Mouse (Mus musculus): ENCODE measurements at regions not wholly inside any gene's neighbourhood (a gene's known extent, or its start where the extent isn't known, plus 50 kb on each side); places are given as distances from the start of the nearest gene placed in this dataset.

DNA sequence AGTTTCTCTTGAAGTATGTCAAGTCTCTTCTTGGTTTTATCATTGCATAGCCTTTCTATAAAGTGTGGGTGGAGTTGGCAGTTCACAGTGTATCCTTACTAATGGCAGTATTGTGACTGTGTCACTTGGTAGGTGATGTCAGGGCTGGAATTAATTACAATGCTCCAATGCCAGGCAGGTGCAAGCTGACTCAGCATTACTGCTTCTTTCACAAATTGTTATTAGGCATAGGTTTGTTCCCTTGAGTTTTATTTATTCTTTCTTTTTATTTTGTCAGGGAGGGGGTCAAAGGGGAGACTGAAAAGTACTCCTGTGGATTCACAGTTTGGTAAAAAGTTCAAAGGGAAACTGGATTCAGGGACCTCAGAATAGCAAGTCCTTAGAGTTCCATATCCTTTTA lies 119.6 kb upstream of the Rbms1 start:
- no peak for ATAC-seq

DNA sequence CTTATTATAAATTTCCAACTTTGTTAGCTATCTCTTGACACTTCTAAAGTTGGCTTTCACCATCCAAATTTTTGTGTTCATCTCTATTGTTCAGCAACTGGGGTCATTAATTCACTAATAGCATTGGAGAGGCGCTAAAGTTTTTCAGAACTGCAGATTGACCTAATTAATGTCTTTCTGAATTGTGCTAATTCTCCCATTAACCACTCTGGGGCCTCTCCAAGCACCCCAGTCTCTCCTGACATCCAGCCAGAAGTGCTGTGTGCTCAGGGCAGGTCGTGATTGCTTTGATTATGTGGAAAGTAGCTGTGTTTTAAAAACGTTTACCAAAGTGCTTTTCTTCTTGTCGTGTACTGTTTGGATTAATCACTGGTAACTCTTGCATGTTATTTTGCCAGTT lies 117.0 kb upstream of the Rbms1 start:
- ATAC-seq = no peak

DNA sequence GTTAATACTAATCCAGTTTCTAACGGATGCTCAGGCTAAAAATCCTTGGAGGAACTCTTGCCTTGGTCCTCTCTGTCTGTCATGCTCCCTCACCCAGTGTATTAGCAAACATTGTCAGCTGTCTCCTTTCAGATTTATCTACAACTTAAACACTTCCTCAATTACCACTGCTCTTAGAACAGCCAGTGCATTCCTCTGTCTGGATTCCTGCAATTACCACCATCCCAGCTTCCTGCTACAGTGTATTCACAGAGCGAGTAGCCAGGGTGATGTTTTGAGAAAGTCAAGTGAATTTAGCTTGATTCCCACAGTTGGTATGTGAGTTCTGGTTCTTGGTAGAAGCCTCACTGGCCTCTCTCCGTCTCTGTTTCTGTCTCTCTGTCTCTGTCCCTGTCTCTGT lies 108.0 kb upstream of the Rbms1 start:
- no peak for ATAC-seq

DNA sequence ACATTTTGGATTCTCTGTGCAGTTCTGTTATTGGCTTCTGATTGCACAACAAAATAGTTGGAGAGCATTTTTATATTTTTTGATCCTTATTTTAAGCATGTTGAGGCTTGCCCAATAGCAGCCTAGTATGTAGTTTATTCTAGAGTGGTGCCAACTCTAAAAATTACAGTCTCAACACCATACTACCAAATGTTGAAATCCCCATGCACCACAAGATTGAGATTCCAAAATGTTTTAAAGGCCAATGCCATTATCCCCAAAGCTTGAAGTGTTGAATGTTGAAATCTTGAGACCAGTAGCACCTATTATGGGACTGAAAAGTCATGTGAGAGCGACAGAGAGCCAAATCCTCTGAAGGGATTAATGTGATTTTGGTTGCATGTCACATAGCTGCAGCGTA lies 104.9 kb upstream of the Rbms1 start:
- ATAC-seq = no peak

DNA sequence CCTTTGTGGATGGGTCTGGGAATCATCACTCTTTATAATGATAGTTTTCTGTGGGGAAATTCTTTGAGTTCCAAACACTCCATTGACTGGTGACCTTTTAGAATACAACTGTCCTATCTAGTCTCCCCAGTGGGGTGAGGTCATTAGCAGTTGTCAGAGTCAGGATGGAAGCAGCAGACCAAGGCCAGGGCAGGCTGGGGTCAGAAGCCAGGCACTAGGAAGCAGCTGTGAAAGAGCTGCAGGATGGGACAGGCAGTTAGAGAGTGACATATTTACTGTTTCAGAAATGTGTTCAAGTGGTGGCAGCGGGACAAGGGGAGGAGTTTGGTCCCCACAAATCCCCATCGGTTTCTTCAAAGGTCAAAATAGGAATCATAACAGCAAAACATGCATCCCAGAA lies 99.1 kb upstream of the Rbms1 start:
- ATAC-seq = no peak

DNA sequence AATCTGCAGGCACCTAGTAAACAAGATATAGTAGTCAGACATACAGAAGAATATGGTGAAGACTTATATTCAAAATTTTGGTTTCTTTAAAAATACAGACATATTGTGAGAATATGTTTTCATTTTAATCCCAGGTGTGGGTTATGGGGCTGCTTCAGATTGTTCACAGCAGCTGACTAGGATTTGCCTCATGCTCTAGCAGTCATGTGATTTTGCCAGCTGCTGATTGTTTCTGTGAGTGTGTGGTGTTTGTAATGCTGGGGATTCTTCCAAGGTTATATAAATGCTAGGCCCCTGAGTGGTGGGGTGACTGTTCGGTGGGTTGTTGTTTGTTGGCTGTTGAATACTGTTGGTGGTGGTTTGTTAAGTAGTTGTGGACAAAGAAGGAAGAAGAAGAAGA lies 97.9 kb upstream of the Rbms1 start:
- ATAC-seq = no peak

DNA sequence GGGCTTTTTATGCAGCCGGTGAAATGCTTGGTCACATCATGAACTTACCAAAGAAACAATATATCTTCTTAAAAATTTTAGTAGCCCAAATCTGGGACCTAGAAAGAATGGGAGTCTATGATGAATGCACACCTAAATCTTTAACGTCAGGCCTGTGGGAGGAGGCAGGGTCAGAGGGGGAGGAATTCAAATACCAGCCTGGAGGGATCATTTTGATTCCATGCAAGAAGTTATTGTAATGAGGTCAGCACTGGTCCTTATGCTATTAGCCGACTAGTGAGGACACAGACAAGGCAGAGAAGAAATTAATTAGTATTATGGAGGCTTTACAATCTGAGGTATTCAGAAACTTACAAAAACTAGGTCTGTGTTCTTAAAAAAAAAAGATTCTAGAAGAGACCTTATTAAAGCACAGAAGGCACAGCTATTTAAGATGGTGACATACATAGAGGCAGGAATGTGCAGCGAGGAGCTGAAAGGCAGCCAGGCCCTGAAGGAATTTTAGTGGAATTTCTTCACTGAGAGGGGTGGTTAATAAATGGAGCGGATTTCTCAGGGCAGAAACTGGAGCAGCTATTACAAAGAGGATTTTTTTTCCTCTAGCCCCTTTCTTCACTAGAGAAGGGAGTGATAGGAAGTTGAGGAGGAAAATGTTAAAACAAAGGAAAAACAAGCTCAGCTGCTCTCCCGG lies 95.7 kb upstream of the Rbms1 start:
- no peak for ATAC-seq

DNA sequence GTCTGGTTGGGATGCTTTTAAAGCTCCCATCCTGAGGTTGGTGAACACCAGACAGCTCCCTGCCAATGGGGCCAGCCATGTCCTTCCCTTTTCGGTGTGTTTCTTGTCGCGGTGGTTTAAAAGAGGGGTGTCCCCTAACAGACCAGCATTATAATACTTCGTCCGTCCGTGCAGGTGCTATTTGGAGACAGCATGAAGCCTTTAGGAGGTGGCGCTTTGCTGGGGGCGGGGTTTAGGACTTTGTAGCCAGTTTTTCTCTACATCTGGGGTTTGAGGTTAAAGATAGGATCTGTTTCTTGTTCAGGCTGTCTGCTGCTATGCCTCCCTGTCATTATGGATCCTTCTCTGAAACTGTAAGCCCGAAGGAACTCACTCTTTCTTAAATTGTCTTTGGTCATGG lies 89.3 kb upstream of the Rbms1 start:
- ATAC-seq = peak; percentile 79

DNA sequence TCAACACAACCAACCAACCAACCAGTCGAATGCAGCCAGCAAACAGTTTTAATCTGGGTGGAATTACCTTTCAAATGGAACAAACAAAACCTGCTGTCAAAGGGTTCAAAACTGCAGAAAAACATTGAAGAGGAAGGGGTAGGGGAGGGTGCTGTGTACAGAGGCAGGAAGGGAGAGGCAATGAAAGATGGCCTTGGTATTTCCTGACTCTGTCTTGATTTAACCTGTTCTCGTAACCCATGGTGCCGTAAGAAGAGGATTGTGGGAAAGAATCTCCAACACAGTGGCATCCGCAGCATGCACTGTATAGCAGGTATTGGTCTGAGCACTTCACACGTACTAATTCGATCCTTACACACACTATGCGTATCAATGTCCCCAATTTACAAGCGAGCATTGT lies 88.8 kb upstream of the Rbms1 start:
- peak; percentile 71 for ATAC-seq

DNA sequence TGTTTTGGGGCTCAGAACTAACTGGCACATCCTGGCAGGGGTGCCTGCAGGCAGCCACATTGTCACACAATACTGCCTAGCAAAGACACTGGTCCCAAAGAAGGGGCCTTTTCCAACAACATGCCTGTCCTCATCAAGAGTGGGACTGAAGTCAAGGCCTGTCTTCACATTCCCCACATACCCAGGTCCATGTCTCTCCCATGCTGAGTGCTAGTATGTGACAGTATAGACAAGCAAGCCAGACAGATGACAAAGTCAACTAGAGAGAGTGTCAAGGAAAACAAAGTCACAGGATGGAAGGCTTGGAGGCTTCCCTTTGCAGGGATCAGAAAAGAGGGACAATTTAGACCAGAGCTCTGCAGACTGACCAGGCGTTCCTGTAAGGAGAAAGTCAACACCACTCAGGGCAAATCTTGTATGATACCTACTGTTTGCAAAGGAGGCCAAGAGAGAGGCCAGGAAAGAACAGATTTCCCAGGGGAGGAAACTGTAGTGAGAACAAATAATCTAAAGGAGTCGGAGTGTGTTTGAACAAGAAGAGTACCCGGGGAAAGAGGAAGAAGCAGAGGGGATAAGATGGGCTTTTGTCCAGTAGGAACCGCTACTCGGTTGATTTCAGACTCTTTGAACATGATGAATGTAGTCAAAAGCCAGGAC lies 83.2 kb upstream of the Rbms1 start:
- ATAC-seq = no peak

DNA sequence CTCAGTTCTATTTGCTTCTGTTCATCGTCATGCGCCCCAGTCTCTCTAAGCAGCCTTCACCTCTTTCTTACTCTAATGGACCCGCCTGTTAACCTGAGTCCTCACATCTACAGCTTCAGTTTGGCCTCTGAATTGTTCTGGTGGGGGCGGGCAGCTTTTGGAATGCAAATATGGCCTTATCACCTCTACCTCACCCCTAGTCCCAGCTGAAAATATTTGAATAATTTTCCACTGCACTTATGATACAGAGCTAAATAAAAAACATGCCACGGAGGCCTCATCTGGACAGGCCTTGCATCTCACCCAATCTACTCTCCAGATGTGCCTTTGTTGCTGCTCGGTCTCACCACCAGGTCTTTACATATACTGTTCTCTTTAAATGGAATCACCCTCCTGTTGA lies 82.5 kb upstream of the Rbms1 start:
- no peak for ATAC-seq

DNA sequence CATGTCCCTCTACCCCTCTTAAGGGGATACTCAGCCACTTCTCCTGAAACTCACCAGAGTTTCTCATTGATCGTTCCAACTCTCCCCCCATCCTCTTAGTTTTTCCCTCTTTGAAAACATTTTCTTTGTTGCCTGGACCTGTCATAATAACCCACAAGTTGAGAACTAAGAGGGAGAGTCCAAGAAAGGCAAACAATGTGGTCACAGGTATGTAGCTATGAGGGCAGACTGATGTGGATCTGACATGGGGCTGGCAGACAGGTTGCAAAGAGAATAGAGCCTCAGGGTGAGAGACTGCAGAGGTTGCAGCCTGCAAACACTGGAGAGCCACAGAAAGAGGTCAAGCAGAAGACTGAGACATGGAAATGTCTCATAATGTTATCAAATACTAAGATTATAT lies 69.9 kb upstream of the Rbms1 start:
- no peak for ATAC-seq

DNA sequence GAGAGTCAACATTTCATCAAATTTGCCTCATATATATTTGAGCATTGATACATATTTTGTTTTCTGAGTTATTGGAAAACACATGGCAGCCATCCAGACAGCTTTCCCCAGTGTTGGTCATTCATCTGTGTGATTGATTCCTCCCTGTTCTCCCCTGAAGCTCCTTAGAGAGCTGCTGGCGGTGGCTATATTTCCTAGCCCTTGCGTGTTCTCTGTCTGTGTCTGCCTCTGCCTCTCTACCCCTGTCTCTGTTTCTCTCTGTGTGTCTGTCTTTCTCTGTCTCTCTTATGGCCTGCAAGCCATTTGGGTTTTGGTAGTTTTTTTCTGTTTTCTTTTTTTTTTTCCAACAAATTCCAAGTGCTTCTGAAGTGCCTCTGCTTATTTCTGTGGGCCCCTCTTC lies 66.7 kb upstream of the Rbms1 start:
- ATAC-seq = no peak

DNA sequence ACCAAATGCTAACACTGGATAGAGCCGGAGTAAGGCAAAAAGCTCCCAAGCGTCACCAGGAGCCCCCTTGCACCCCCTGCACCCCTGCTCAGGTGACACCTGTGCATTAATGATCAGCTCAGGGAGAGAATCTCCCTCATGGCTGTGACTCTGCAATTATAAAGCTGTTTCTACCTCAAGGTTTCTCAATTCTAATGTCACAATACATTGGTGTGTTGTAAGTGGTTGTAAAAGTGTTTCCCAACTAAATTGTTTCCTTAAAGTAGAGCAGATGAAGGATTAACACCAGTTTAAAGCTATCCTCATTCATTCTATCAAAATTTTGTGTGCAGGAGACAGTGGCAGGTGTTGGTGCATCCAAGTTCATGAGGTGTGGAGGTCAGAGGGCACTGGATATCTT lies 65.6 kb upstream of the Rbms1 start:
- no peak for ATAC-seq

DNA sequence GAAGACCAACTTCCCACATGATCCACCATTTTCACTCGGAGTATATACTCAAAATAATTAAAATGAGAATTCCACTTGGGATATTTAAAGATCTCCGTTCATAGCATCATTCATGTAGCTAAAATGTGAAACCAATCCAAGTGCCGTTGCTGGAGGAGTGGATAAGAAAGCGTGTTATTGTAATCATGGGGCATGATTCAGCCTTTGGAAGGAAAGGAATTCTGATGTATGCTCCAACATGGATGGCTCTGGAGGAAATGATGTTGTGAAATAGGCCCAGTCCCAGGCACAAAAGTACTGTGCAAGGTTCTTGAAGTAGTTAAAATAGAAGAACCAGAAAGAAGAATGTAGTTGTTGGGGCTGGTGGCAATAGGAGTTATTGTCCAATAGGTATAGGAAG lies 64.7 kb upstream of the Rbms1 start:
- no peak for ATAC-seq

DNA sequence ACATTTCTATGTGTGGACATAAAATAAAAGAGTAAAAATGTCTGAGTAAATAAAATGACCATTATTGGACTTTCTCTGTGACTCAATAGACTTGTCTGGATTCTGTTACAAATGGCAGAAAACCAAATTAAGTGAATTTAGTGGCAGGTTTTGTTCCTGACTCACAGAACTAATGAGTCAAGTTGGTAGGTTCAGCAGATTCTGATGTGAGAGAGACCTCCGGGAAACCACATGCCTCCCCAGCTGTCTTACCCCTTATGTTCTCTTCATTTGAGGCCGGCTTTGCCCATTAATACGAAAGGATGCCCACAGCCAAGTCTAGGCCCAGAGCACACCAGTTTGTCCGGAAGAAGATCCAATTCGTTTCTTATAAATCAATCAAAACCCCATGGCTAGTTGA lies 59.4 kb upstream of the Rbms1 start:
- no peak for ATAC-seq

DNA sequence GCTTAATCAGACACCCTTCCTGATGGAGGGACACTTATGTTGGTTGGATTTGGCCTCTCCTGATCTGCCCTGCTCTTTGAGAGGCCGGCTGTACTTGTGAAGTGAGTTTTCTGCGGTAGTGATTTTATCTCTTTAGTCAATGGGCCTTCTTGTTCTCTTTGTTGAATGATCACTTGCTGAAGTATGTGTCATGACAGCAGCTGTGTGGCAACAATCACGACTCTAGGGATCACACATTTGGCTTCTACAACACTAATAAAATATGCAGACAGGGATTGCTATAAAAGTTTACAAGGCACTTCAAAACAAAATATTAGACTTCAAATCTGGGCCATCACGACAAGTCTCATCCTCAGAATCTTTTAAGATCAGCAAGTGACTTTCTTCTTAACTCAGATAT lies 57.8 kb upstream of the Rbms1 start:
- no peak for ATAC-seq

DNA sequence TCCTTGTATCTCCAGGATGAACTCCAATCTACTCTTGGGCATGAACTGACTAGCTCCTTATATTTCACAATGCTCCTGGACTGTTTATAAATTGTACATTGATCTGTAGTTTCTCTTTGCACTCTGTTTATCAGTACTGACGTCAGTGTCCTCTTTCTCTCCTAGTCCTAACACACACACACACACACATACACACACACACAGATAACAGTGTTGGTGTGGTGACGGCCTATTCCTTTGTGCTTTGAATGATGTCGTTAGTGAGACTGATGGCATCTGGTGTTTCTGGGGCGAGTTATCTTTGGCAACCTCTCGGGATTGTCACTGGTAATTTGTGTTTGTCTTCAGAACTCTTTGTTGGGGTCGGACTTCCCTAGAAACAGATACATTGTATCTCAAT lies 50.0 kb upstream of the Rbms1 start:
- ATAC-seq = no peak

All from CD4-positive, CD25-positive, alpha-beta regulatory T cell, adult 4 months (primary cell).